Mouse (Mus musculus): ENCODE results near the gene Kcnj6. TPM values are rescaled to one million over a fixed set of nuclear protein-coding genes. Genes with fewer than 3 reads are reported as not detected.

Gene Kcnj6
- polyA plus RNA-seq, 1 experiment from 2014 or later: not detected

- no peak overlapping the region for H3K9ac ChIP-seq
- H3K4me2 ChIP-seq: no peak overlapping the region
- no peak overlapping the region for H3K4me3 ChIP-seq
- WGBS (ENCODE audit: insufficient replicate concordance): 59% methylated on average over 10 of the region's 10 CpGs
- peaks cover 3% of the 10 kb centered on the region for H3K9me3 ChIP-seq (replicated peaks)
- H3K4me1 ChIP-seq: peaks cover 7% of the 10 kb centered on the region; the same call in 1 of the 2 replicates
- no peak for ATAC-seq
- H3K36me3 ChIP-seq: no peaks in the 10 kb centered on the region
- no peak overlapping the region for H3K27ac ChIP-seq
- H3K27me3 ChIP-seq (replicated peaks): peaks cover 28% of the 10 kb centered on the region
Observed at GRCm38 (mm10) chr16:94721549-94722006, 275.9 kb downstream of the Kcnj6 start.

GRCm38 (mm10) chr16:94720476-94721153 lies 276.9 kb downstream of the Kcnj6 start:
- peaks cover 28% of the 10 kb centered on the region for H3K27me3 ChIP-seq (replicated peaks)
- peaks cover 7% of the 10 kb centered on the region; the same call in 1 of the 2 replicates for H3K4me1 ChIP-seq
- no peak overlapping the region for H3K4me2 ChIP-seq
- no peak overlapping the region for H3K27ac ChIP-seq
- peaks cover 8% of the 10 kb centered on the region for H3K9me3 ChIP-seq (replicated peaks)
- no peaks in the 10 kb centered on the region for H3K36me3 ChIP-seq
- 47% methylated on average over 7 of the region's 7 CpGs for WGBS (ENCODE audit: insufficient replicate concordance)
- no peak overlapping the region for H3K9ac ChIP-seq
- H3K4me3 ChIP-seq: no peak overlapping the region
- no peak for ATAC-seq

GRCm38 (mm10) chr16:94719488-94719887 lies 278.0 kb downstream of the Kcnj6 start:
- no peak overlapping the region for H3K9ac ChIP-seq
- peaks cover 1% of the 10 kb centered on the region; the same call in 1 of the 2 replicates for H3K4me1 ChIP-seq
- H3K27me3 ChIP-seq (replicated peaks): peaks cover 28% of the 10 kb centered on the region
- WGBS (ENCODE audit: insufficient replicate concordance): 66% methylated on average over 4 of the region's 4 CpGs
- H3K4me2 ChIP-seq: no peak overlapping the region
- H3K36me3 ChIP-seq: no peaks in the 10 kb centered on the region
- no peak for ATAC-seq
- no peak overlapping the region for H3K27ac ChIP-seq
- H3K4me3 ChIP-seq: no peak overlapping the region
- H3K9me3 ChIP-seq (replicated peaks): peaks cover 8% of the 10 kb centered on the region

GRCm38 (mm10) chr16:94718919-94719318 lies 278.6 kb downstream of the Kcnj6 start:
- Histone ChIP-seq H3K36me3 (no peaks in the 10 kb centered on the region), H3K9me3 (replicated peaks) (peaks cover 8% of the 10 kb centered on the region), H3K4me3 (no peak overlapping the region), H3K4me1 (peaks cover 1% of the 10 kb centered on the region; the same call in 1 of the 2 replicates), H3K27me3 (replicated peaks) (peaks cover 27% of the 10 kb centered on the region), H3K4me2 (no peak overlapping the region), H3K9ac (no peak overlapping the region), H3K27ac (no peak overlapping the region)
- WGBS (ENCODE audit: insufficient replicate concordance): 68% methylated on average over 4 of the region's 4 CpGs
- ATAC-seq: no peak

GRCm38 (mm10) chr16:94717051-94717450 lies 280.4 kb downstream of the Kcnj6 start:
- Histone ChIP-seq H3K9me3 (replicated peaks) (peaks cover 8% of the 10 kb centered on the region), H3K9ac (no peak overlapping the region), H3K4me3 (no peak overlapping the region), H3K4me2 (no peak overlapping the region), H3K4me1 (peaks cover 7% of the 10 kb centered on the region; the same call in 1 of the 2 replicates), H3K27me3 (replicated peaks) (peaks cover 20% of the 10 kb centered on the region; the same call in 1 of the 2 replicates), H3K36me3 (no peaks in the 10 kb centered on the region), H3K27ac (no peak overlapping the region)
- 69% methylated on average over 11 of the region's 11 CpGs for WGBS (ENCODE audit: insufficient replicate concordance)
- ATAC-seq: no peak

GRCm38 (mm10) chr16:94714483-94714882 lies 283.0 kb downstream of the Kcnj6 start:
- no peak overlapping the region for H3K27ac ChIP-seq
- H3K4me1 ChIP-seq: peaks cover 7% of the 10 kb centered on the region; the same call in 1 of the 2 replicates
- no peak overlapping the region for H3K4me3 ChIP-seq
- no peak for ATAC-seq
- H3K9ac ChIP-seq: no peak overlapping the region
- H3K27me3 ChIP-seq (replicated peaks): peaks cover 15% of the 10 kb centered on the region; the same call in 1 of the 2 replicates
- H3K4me2 ChIP-seq: no peak overlapping the region
- 59% methylated on average over 14 of the region's 14 CpGs for WGBS (ENCODE audit: insufficient replicate concordance)
- no peaks in the 10 kb centered on the region for H3K36me3 ChIP-seq
- peaks cover 8% of the 10 kb centered on the region for H3K9me3 ChIP-seq (replicated peaks)

- H3K4me3 ChIP-seq: no peak overlapping the region
- H3K27ac ChIP-seq: no peak overlapping the region
- H3K27me3 ChIP-seq (replicated peaks): peaks cover 15% of the 10 kb centered on the region; the same call in 1 of the 2 replicates
- peak overlapping the region; percentile 43 for H3K4me2 ChIP-seq
- no peak overlapping the region for H3K9ac ChIP-seq
- WGBS (ENCODE audit: insufficient replicate concordance): 7% methylated on average over 25 of the region's 25 CpGs
- peaks cover 8% of the 10 kb centered on the region for H3K9me3 ChIP-seq (replicated peaks)
- peaks cover 7% of the 10 kb centered on the region; the same call in 1 of the 2 replicates for H3K4me1 ChIP-seq
- peak; percentile 67 for ATAC-seq
- H3K36me3 ChIP-seq: no peaks in the 10 kb centered on the region
Observed at GRCm38 (mm10) chr16:94713480-94714094, 283.9 kb downstream of the Kcnj6 start.

- WGBS (ENCODE audit: insufficient replicate concordance): 73% methylated on average over 4 of the region's 4 CpGs
- Histone ChIP-seq H3K4me1 (peaks cover 17% of the 10 kb centered on the region), H3K4me2 (no peak overlapping the region), H3K36me3 (no peaks in the 10 kb centered on the region), H3K9me3 (replicated peaks) (no peaks in the 10 kb centered on the region), H3K9ac (no peak overlapping the region), H3K27ac (no peak overlapping the region), H3K27me3 (replicated peaks) (no peaks in the 10 kb centered on the region), H3K4me3 (no peak overlapping the region)
- no peak for ATAC-seq
Observed at GRCm38 (mm10) chr16:94701971-94702370, 295.5 kb downstream of the Kcnj6 start.

- Histone ChIP-seq H3K4me3 (no peak overlapping the region), H3K27ac (no peak overlapping the region), H3K9me3 (replicated peaks) (no peaks in the 10 kb centered on the region), H3K27me3 (replicated peaks) (no peaks in the 10 kb centered on the region), H3K9ac (no peak overlapping the region), H3K4me2 (no peak overlapping the region), H3K36me3 (peaks cover 2% of the 10 kb centered on the region; the same call in 1 of the 2 replicates), H3K4me1 (peaks cover 24% of the 10 kb centered on the region)
- WGBS (ENCODE audit: insufficient replicate concordance): 72% methylated on average over 4 of the region's 4 CpGs
- ATAC-seq: no peak
Observed at GRCm38 (mm10) chr16:94701141-94701540, 296.4 kb downstream of the Kcnj6 start.

Small RNA genes lying within 50 kb of the gene (microRNA-seq; reads per million reads assigned to microRNA genes)
- gene Gm22745: not detected
